Mouse (Mus musculus): ENCODE measurements around the gene Spen. TPM values are rescaled to one million over a fixed set of nuclear protein-coding genes. Genes with fewer than 3 reads are reported as not detected.

Gene Spen
- 27.1 and 30.4 TPM in 2 replicates for polyA plus RNA-seq (2012; rRNA removed)

DNA sequence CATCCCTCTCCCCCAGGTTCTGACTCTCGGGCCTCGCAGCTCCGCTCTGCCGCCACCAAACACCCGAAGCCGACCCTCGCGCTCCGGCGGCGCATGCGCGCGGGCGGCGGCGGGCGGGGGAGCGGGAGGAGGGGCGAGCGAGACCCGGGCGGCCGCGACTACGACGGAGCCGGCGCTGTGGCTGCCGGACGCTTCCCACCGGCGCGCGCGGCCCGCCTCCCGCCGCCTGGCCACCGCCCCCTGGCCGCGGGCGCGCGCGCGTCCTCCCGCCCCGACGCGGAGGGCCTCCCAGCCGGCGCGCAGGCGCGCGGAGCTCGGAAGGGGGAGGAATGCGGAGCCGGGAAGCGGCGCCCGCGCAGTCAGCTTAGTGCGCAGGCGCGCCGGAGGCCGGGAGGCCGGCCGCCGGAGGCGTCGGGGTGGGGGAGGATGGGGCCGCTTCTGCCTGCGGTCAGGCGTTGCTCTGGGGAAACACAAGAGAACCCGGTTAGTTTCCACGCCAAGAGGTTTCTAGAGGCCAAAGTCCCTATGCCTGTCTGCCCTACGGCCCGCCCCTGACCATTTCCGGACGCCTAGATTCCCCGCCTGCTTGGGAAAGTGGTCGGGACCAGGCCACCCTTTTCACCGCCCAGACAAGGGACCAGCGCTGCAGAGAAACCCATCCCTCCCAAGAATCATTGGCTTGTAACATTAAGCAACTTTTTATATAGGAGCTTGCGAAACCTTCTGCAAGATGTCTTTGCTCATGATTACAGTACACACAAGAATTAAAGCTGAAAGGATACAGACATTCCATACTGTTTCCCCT is at the start of gene Spen:
Spen (minus strand) TSS at position 190 of the 805 bp plus-strand sequence.
- DNase-seq: peak; percentile 91
- TF ChIP-seq CTCF (IDR thresholded peaks at IDR 0.05; ENCODE audit: insufficient read depth, low read length) (no peak), POLR2A (IDR thresholded peaks at IDR 0.05; ENCODE audit: borderline replicate concordance, extremely low read depth, low read depth, low read length) (peak; percentile 94; the same call in 1 of the 2 replicates)
- under 1% methylated on average over 88 of the region's 88 CpGs for WGBS
- Histone ChIP-seq H3K4me3 (replicated peaks; ENCODE audit: extremely low read depth, low read depth, low read length) (peak within 1 kb of the TSS; percentile 89), H3K4me1 (ENCODE audit: control insufficient read depth, insufficient read depth, low read length) (peaks cover 11% of the 10 kb centered on the region)

DNA sequence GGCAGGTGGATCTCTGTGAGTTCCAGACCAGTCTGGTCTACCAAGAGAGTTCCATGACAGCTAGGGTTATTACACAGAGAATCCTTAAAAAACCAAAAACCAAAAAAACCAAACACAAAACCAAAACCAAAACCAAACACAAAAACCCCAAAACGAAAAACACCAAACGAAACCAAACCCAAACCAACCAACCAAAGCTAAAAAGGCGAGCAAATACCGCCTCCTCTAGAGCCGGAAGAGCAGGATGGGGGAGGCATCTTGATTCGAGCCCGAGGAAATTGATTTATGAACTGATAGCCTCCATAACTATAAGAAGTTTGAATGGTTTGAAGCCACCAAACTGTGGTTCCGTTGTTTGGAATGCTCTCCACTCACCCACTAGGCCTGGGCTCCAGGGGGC is 45.5 kb upstream of the Spen start:
- WGBS: 85% methylated on average over 8 of the region's 8 CpGs
- Histone ChIP-seq H3K4me1 (ENCODE audit: control insufficient read depth, insufficient read depth, low read length) (no peaks in the 10 kb centered on the region), H3K4me3 (replicated peaks; ENCODE audit: extremely low read depth, low read depth, low read length) (no peak overlapping the region)
- DNase-seq: no peak
- TF ChIP-seq POLR2A (IDR thresholded peaks at IDR 0.05; ENCODE audit: borderline replicate concordance, extremely low read depth, low read depth, low read length): no peak
- no peak for TF ChIP-seq CTCF (IDR thresholded peaks at IDR 0.05; ENCODE audit: insufficient read depth, low read length)

DNA sequence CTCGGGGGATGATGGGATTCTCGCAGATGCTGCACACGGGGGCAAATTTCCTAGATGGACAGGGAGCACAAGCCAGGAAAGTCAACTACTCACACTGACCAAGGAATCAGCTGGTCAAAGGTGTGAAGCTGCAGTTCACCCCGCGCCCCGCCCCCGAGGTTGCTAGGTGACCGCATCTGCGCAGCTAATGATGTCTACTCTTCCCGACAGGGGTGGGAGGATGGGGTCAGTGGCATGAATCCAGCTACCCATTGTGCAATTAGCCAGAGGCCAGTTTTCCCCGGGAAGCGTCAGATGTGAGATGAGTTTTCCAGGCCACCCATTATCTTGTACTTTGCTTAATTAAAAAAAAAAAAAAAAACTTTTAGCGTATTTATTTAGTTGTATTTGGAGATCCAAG is 42.7 kb upstream of the Spen start:
- H3K4me1 ChIP-seq (ENCODE audit: control insufficient read depth, insufficient read depth, low read length): no peaks in the 10 kb centered on the region
- TF ChIP-seq POLR2A (IDR thresholded peaks at IDR 0.05; ENCODE audit: borderline replicate concordance, extremely low read depth, low read depth, low read length) (no peak), CTCF (IDR thresholded peaks at IDR 0.05; ENCODE audit: insufficient read depth, low read length) (no peak)
- WGBS: 92% methylated on average over 13 of the region's 13 CpGs
- no peak for DNase-seq
- no peak overlapping the region for H3K4me3 ChIP-seq (replicated peaks; ENCODE audit: extremely low read depth, low read depth, low read length)

DNA sequence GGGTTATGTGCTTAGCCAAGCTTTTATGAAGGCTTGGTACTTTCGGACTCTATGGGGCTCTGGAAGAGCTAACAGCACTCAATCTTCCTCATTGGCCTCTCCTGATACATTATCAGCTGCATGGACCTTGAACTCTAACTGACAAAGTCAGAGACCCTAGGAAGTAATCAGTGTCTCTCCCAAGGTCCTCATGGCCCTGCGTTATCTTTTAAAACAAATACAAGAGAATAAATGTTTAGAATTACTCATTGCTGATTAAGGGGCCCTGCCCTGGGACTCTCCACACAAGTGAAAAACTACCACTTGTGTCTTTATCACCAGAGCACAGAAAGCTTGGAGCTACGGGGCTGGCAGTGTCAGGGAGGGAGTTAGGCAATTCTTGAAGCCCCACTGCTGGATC is 40.4 kb upstream of the Spen start:
- TF ChIP-seq POLR2A (IDR thresholded peaks at IDR 0.05; ENCODE audit: borderline replicate concordance, extremely low read depth, low read depth, low read length) (no peak), CTCF (IDR thresholded peaks at IDR 0.05; ENCODE audit: insufficient read depth, low read length) (no peak)
- DNase-seq: no peak
- Histone ChIP-seq H3K4me1 (ENCODE audit: control insufficient read depth, insufficient read depth, low read length) (0 out of 2 replicates have a peak, but pooled peaks cover 3% of the 10 kb centered on the region), H3K4me3 (replicated peaks; ENCODE audit: extremely low read depth, low read depth, low read length) (no peak overlapping the region)
- 22% methylated on average over 3 of the region's 3 CpGs for WGBS

DNA sequence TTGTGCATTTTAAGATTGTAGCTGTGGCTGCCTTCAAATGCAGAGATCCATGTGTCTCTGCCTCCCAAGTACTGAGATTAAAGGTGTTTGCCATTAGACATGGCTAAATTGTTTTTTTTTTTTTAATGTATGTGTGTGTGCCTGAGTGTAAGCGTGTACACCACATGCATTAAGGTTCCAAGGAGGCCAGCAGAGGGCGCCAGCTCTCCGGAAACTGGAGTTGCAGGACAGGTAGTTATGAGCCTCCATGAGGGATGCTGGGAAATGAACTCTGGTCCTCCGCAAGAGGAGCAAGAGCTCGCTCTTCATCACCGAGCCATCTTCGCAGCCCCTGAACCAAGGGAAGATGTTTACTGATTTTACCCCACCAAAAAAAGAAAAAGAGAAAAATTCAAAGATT is 38.5 kb upstream of the Spen start:
- no peak for DNase-seq
- 96% methylated on average over 7 of the region's 7 CpGs for WGBS
- H3K4me3 ChIP-seq (replicated peaks; ENCODE audit: extremely low read depth, low read depth, low read length): no peak overlapping the region
- TF ChIP-seq POLR2A (IDR thresholded peaks at IDR 0.05; ENCODE audit: borderline replicate concordance, extremely low read depth, low read depth, low read length) (no peak), CTCF (IDR thresholded peaks at IDR 0.05; ENCODE audit: insufficient read depth, low read length) (no peak)
- H3K4me1 ChIP-seq (ENCODE audit: control insufficient read depth, insufficient read depth, low read length): peaks cover 8% of the 10 kb centered on the region; the same call in 1 of the 2 replicates

DNA sequence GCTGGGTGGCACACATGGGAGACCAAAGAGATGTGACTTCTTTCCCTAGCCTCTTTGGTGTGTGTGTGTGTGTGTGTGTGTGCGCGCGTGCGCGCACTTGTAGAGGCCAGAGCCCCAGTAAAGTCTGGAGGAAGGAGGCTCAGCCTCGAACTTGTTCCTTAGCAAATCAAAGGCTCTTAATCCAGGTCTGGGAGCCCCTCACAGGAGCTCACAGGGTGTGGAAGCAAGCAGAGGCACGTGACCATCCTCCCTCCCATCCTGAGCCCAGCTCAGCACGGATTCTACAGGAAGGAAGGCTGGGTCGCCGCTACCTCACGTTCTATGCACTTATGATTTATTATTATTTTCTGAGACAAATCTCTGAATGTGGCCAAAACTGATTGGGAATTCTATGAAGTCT is 38.0 kb upstream of the Spen start:
- no peak for DNase-seq
- no peak overlapping the region for H3K4me3 ChIP-seq (replicated peaks; ENCODE audit: extremely low read depth, low read depth, low read length)
- WGBS: 83% methylated on average over 11 of the region's 11 CpGs
- peaks cover 8% of the 10 kb centered on the region; the same call in 1 of the 2 replicates for H3K4me1 ChIP-seq (ENCODE audit: control insufficient read depth, insufficient read depth, low read length)
- no peak for TF ChIP-seq CTCF (IDR thresholded peaks at IDR 0.05; ENCODE audit: insufficient read depth, low read length)
- no peak for TF ChIP-seq POLR2A (IDR thresholded peaks at IDR 0.05; ENCODE audit: borderline replicate concordance, extremely low read depth, low read depth, low read length)

DNA sequence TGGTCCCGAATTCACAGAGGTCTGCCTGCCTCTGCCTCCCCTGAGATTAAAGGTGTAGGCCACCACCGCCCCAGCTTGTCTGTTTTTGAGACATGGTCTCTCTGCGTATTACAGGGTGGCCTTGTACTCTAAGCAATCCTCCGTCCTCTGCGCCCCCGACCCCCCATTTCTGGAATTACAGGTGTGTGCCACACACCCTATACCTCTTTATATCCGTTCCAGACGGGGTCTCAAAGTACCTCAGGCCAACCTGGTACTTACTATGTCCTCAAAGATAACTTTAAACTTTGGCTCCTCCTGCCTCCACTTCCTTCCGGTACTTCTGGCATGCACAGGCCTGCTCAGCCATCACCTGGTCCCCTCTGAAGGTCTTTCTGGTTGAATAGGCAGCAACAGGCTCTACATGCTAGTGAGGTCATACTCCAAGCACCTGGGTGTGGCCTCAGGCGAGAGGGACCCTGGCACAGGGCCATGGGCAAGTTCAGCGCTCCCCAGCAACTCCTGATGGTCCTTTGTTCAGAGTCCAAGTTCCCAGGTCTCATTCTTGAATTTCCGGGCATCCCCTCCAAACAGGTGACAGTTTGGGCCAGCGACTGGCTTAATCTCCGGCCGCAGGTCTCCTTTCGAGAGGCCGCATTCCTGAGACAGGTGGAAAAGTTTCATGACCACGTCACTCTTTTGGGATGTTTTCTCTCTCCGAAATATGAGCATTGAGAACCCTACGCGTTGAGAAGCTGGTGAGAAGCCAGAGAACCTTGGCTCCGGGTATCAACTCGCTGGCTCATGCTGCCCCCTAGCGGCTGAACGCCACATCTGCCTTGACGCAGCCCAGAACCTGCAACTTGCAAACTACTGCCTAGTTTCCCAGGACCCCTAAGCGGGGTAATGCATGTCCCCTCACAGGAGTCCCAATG is 36.6 kb upstream of the Spen start:
- DNase-seq: peak; percentile 89
- Histone ChIP-seq H3K4me3 (replicated peaks; ENCODE audit: extremely low read depth, low read depth, low read length) (no peak overlapping the region), H3K4me1 (ENCODE audit: control insufficient read depth, insufficient read depth, low read length) (peaks cover 16% of the 10 kb centered on the region)
- WGBS: 30% methylated on average over 27 of the region's 27 CpGs
- TF ChIP-seq CTCF (IDR thresholded peaks at IDR 0.05; ENCODE audit: insufficient read depth, low read length): peak; percentile 96
- TF ChIP-seq POLR2A (IDR thresholded peaks at IDR 0.05; ENCODE audit: borderline replicate concordance, extremely low read depth, low read depth, low read length): no peak

DNA sequence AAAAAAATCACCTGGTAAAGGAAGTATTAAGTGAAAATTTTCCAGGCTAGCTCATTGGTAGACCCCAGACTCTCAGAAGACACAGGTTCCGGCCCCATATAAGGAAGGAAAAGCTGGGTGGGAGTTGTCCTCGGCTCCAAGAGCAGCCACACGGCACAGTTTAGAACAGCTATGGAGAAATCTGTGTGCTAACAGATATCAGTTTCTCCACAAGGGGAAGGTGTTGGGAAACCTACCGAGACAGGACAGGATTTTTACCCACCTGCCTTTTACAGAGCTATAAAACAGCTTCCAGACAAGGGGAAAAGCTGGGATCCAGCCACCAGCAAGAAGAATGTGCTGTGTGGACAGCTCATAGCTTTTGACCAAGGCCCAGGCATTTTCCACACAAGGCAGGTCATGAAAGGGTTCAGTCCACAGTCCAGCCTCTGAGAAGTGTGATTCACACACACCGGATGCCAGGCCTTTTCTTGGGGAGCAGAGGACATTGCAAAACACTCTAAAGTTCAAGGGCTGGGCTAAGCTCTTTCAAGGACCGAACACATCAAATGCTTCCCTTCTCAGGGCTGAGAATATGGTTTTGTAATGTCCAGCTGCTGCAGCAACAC is 35.1 kb upstream of the Spen start:
- no peak overlapping the region for H3K4me3 ChIP-seq (replicated peaks; ENCODE audit: extremely low read depth, low read depth, low read length)
- no peak for TF ChIP-seq CTCF (IDR thresholded peaks at IDR 0.05; ENCODE audit: insufficient read depth, low read length)
- peak; percentile 14; the same call in 1 of the 2 replicates for TF ChIP-seq POLR2A (IDR thresholded peaks at IDR 0.05; ENCODE audit: borderline replicate concordance, extremely low read depth, low read depth, low read length)
- peaks cover 22% of the 10 kb centered on the region for H3K4me1 ChIP-seq (ENCODE audit: control insufficient read depth, insufficient read depth, low read length)
- WGBS: 28% methylated on average over 6 of the region's 6 CpGs
- peak; percentile 62 for DNase-seq

Data from lung, adult 2 months (tissue).